Mouse (Mus musculus): ENCODE data around the gene Kpna6. TPM values are rescaled to one million over a fixed set of nuclear protein-coding genes. Genes with fewer than 3 reads are reported as not detected.

The Kpna6 gene
- polyA plus RNA-seq, 1 experiment from 2014 or later: 13.1 TPM

DNA sequence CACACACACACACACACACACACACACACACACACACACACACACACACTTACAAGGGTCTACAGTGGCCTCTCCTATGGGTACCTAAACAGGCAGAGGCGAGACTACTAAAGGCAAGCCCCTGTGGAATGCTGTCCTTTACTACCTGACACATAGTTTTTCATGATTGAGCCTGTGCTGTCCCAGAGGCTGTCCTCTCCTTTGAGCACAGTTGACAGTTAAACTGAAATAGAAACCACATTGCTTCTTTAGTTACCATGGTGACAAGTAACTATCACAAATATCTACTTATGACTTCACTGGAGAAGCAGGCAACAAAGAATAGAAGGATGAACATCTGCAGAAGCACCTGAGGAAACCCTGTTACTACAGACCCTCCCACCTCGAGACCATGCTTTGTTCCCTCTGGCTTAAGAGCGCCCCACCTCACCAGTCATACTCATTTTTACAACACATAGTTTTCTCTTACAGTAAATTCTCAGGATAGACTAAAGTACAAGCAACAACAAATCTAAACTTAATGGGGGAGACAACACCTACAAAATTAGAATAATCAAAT is 10.2 kb downstream of the Kpna6 start:
- no peak overlapping the region for H3K4me3 ChIP-seq (ENCODE audit: low read depth, low read length)
- DNase-seq (ENCODE audit: low spot score): no peak
- H3K27me3 ChIP-seq (ENCODE audit: control insufficient read depth, insufficient read depth, low read length): no peaks in the 10 kb centered on the region
- 85% methylated on average over 3 of the region's 3 CpGs for WGBS
- no peak overlapping the region for H3K4me2 ChIP-seq (ENCODE audit: low read depth, severe bottlenecking)
- H3K9me3 ChIP-seq (ENCODE audit: control insufficient read depth, low read length): no peaks in the 10 kb centered on the region
- ATAC-seq (ENCODE audit: insufficient number of reproducible peaks, low FRiP score, low TSS enrichment, low read depth): no peak
- peaks cover 11% of the 10 kb centered on the region for H3K36me3 ChIP-seq (ENCODE audit: control insufficient read depth, insufficient read depth, low read length)
- no peaks in the 10 kb centered on the region for H3K4me1 ChIP-seq (ENCODE audit: control insufficient read depth, insufficient read depth, low read length)
- H3K9ac ChIP-seq (ENCODE audit: low read length): no peak overlapping the region
- no peak overlapping the region for H3K27ac ChIP-seq (replicated peaks; ENCODE audit: low read depth, low read length)

GRCm38 (mm10) chr4:129661584-129661983 is 11.0 kb downstream of the Kpna6 start:
- WGBS: 84% methylated on average over 3 of the region's 3 CpGs
- ATAC-seq (ENCODE audit: insufficient number of reproducible peaks, low FRiP score, low TSS enrichment, low read depth): no peak

DNA sequence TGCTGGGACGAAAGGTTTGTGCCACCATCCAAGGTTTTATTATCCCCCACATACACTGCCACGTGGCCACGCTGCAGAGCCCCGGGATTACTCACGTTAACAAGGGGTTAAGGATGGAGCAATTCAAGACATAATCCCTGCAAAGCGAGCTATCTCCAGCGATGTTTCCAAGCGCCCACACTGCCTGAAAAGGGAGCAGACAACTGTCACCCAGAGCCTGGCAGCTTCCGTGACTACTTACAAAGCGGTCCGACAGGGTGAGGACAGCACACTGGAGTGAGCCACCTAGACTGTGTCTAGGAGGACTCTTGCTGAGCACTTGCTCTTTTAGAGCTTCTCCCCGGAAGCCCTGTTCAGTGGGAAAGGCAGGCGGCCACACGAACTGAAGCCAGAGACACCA is 17.8 kb downstream of the Kpna6 start:
- DNase-seq (ENCODE audit: low spot score): no peak
- H3K4me3 ChIP-seq (ENCODE audit: low read depth, low read length): no peak overlapping the region
- no peak overlapping the region for H3K9ac ChIP-seq (ENCODE audit: low read length)
- H3K27ac ChIP-seq (replicated peaks; ENCODE audit: low read depth, low read length): no peak overlapping the region
- no peak overlapping the region for H3K4me2 ChIP-seq (ENCODE audit: low read depth, severe bottlenecking)
- no peak for ATAC-seq (ENCODE audit: insufficient number of reproducible peaks, low FRiP score, low TSS enrichment, low read depth)
- WGBS: 92% methylated on average over 14 of the region's 14 CpGs
- no peaks in the 10 kb centered on the region for H3K27me3 ChIP-seq (ENCODE audit: control insufficient read depth, insufficient read depth, low read length)
- no peaks in the 10 kb centered on the region for H3K4me1 ChIP-seq (ENCODE audit: control insufficient read depth, insufficient read depth, low read length)
- no peaks in the 10 kb centered on the region for H3K9me3 ChIP-seq (ENCODE audit: control insufficient read depth, low read length)
- peaks cover 38% of the 10 kb centered on the region for H3K36me3 ChIP-seq (ENCODE audit: control insufficient read depth, insufficient read depth, low read length)

More at GRCm38 (mm10) chr4:129661584-129661983, 11.0 kb downstream of the Kpna6 start:
- H3K9ac ChIP-seq (ENCODE audit: low read length): no peak overlapping the region
- no peak overlapping the region for H3K27ac ChIP-seq (replicated peaks; ENCODE audit: low read depth, low read length)
- DNase-seq (ENCODE audit: low spot score): no peak
- H3K27me3 ChIP-seq (ENCODE audit: control insufficient read depth, insufficient read depth, low read length): no peaks in the 10 kb centered on the region
- H3K36me3 ChIP-seq (ENCODE audit: control insufficient read depth, insufficient read depth, low read length): peaks cover 13% of the 10 kb centered on the region
- no peak overlapping the region for H3K4me2 ChIP-seq (ENCODE audit: low read depth, severe bottlenecking)
- no peak overlapping the region for H3K4me3 ChIP-seq (ENCODE audit: low read depth, low read length)
- H3K4me1 ChIP-seq (ENCODE audit: control insufficient read depth, insufficient read depth, low read length): no peaks in the 10 kb centered on the region
- H3K9me3 ChIP-seq (ENCODE audit: control insufficient read depth, low read length): no peaks in the 10 kb centered on the region

- no peaks in the 10 kb centered on the region for H3K4me1 ChIP-seq (ENCODE audit: control insufficient read depth, insufficient read depth, low read length)
- DNase-seq (ENCODE audit: low spot score): no peak
- H3K9ac ChIP-seq (ENCODE audit: low read length): no peak overlapping the region
- WGBS: 94% methylated on average over 8 of the region's 8 CpGs
- peaks cover 49% of the 10 kb centered on the region for H3K36me3 ChIP-seq (ENCODE audit: control insufficient read depth, insufficient read depth, low read length)
- no peaks in the 10 kb centered on the region for H3K9me3 ChIP-seq (ENCODE audit: control insufficient read depth, low read length)
- no peak overlapping the region for H3K4me2 ChIP-seq (ENCODE audit: low read depth, severe bottlenecking)
- no peaks in the 10 kb centered on the region for H3K27me3 ChIP-seq (ENCODE audit: control insufficient read depth, insufficient read depth, low read length)
- no peak overlapping the region for H3K27ac ChIP-seq (replicated peaks; ENCODE audit: low read depth, low read length)
- ATAC-seq (ENCODE audit: insufficient number of reproducible peaks, low FRiP score, low TSS enrichment, low read depth): no peak
- no peak overlapping the region for H3K4me3 ChIP-seq (ENCODE audit: low read depth, low read length)
Observed at GRCm38 (mm10) chr4:129650359-129650758, 22.2 kb downstream of the Kpna6 start.

GRCm38 (mm10) chr4:129648656-129649055 is 23.9 kb downstream of the Kpna6 start:
- DNase-seq (ENCODE audit: low spot score): no peak
- Histone ChIP-seq H3K4me1 (ENCODE audit: control insufficient read depth, insufficient read depth, low read length) (no peaks in the 10 kb centered on the region), H3K9me3 (ENCODE audit: control insufficient read depth, low read length) (no peaks in the 10 kb centered on the region), H3K4me3 (ENCODE audit: low read depth, low read length) (no peak overlapping the region), H3K9ac (ENCODE audit: low read length) (no peak overlapping the region), H3K27me3 (ENCODE audit: control insufficient read depth, insufficient read depth, low read length) (no peaks in the 10 kb centered on the region), H3K4me2 (ENCODE audit: low read depth, severe bottlenecking) (no peak overlapping the region), H3K36me3 (ENCODE audit: control insufficient read depth, insufficient read depth, low read length) (peaks cover 37% of the 10 kb centered on the region), H3K27ac (replicated peaks; ENCODE audit: low read depth, low read length) (no peak overlapping the region)
- WGBS: 85% methylated on average over 1 of the region's 1 CpGs
- no peak for ATAC-seq (ENCODE audit: insufficient number of reproducible peaks, low FRiP score, low TSS enrichment, low read depth)

GRCm38 (mm10) chr4:129645204-129645603 is 27.4 kb downstream of the Kpna6 start:
- Histone ChIP-seq H3K27ac (replicated peaks; ENCODE audit: low read depth, low read length) (no peak overlapping the region), H3K4me3 (ENCODE audit: low read depth, low read length) (no peak overlapping the region), H3K4me1 (ENCODE audit: control insufficient read depth, insufficient read depth, low read length) (no peaks in the 10 kb centered on the region), H3K36me3 (ENCODE audit: control insufficient read depth, insufficient read depth, low read length) (peaks cover 26% of the 10 kb centered on the region; the same call in 1 of the 2 replicates), H3K27me3 (ENCODE audit: control insufficient read depth, insufficient read depth, low read length) (no peaks in the 10 kb centered on the region), H3K4me2 (ENCODE audit: low read depth, severe bottlenecking) (0 out of 2 replicates have a peak overlapping the region, but pooled peaks have one; percentile 4), H3K9ac (ENCODE audit: low read length) (no peak overlapping the region), H3K9me3 (ENCODE audit: control insufficient read depth, low read length) (no peaks in the 10 kb centered on the region)
- 89% methylated on average over 6 of the region's 6 CpGs for WGBS
- no peak for ATAC-seq (ENCODE audit: insufficient number of reproducible peaks, low FRiP score, low TSS enrichment, low read depth)
- no peak for DNase-seq (ENCODE audit: low spot score)

DNA sequence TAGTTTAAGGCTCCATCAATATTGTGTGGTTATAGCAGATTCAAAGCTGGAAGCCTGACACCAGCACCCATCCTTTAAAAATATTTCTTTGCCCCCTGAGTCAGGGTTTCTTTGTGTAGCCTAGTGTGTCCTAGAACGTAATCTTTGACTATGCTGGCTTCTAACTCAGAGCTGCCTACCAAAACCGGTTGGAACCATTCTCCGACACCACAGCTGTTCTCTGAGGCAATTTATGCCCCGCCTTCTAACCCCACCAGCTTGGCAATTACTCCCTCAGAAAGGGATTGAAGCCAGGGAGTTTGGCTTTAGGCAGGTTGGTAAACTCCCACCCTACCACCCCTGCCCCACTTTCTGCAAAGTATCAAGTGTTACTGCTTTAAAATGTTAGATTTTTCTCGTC is 30.8 kb downstream of the Kpna6 start:
- Histone ChIP-seq H3K27ac (replicated peaks; ENCODE audit: low read depth, low read length) (no peak overlapping the region), H3K4me3 (ENCODE audit: low read depth, low read length) (no peak overlapping the region), H3K4me1 (ENCODE audit: control insufficient read depth, insufficient read depth, low read length) (peaks cover 11% of the 10 kb centered on the region), H3K9ac (ENCODE audit: low read length) (no peak overlapping the region), H3K4me2 (ENCODE audit: low read depth, severe bottlenecking) (peak overlapping the region; percentile 96; the same call in 1 of the 2 replicates), H3K9me3 (ENCODE audit: control insufficient read depth, low read length) (no peaks in the 10 kb centered on the region), H3K27me3 (ENCODE audit: control insufficient read depth, insufficient read depth, low read length) (no peaks in the 10 kb centered on the region), H3K36me3 (ENCODE audit: control insufficient read depth, insufficient read depth, low read length) (peaks cover 22% of the 10 kb centered on the region; the same call in 1 of the 2 replicates)
- ATAC-seq (ENCODE audit: insufficient number of reproducible peaks, low FRiP score, low TSS enrichment, low read depth) (no peak), DNase-seq (ENCODE audit: low spot score) (no peak)
- WGBS: 49% methylated on average over 5 of the region's 5 CpGs

DNA sequence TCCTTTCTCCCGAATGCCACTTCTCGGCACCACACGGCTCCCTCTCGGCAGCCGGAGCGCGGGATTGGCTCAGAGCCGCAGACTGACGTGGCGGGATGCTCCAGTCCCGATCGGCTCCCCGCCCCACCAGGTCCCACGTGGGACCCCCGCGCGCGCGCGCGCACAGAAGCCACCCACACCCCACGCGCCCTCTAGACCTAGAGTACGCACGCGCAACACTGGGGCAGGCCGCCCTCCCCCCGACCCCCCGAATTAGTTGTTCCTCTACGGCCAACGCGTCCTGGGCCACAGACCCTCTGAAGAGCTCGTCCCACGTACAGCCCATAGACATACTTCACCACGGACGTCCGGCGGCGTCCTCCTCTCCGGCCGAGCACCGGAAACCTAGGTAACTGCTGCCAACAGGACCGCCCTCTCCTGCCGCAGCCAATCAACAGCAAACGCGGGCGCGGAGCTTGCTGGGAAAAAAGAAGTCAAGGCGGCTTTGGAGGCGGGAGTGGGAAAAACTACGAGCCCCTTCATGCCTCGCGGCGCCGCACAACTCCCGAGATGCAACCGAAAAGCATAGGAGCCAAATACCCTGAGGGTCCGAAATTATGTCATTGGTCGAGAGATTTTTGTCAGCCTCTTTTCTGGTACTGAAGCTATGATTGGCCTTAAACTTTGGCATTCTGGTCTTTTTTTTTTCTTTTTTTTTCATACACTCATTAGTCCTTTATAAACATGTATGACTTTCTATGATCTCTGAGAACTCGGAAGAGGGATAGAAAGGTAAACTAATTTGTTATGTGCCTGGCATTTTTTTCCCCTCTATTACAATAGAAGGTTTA is 31.7 kb downstream of the Kpna6 start, which contains the start of gene Txlna:
TSS of gene Txlna (minus strand) at position 428 of the 830 bp plus-strand sequence.
- Histone ChIP-seq H3K27ac (replicated peaks; ENCODE audit: low read depth, low read length) (peak within 1 kb of the TSS; percentile 87), H3K4me1 (ENCODE audit: control insufficient read depth, insufficient read depth, low read length) (peaks cover 11% of the 10 kb centered on the region), H3K4me2 (ENCODE audit: low read depth, severe bottlenecking) (peak within 1 kb of the TSS; percentile 96), H3K36me3 (ENCODE audit: control insufficient read depth, insufficient read depth, low read length) (peaks cover 26% of the 10 kb centered on the region), H3K4me3 (ENCODE audit: low read depth, low read length) (peak within 1 kb of the TSS; percentile 74), H3K9me3 (ENCODE audit: control insufficient read depth, low read length) (no peaks in the 10 kb centered on the region), H3K9ac (ENCODE audit: low read length) (peak within 1 kb of the TSS; percentile 76), H3K27me3 (ENCODE audit: control insufficient read depth, insufficient read depth, low read length) (no peaks in the 10 kb centered on the region)
- peak; percentile 94 for ATAC-seq (ENCODE audit: insufficient number of reproducible peaks, low FRiP score, low TSS enrichment, low read depth)
- DNase-seq (ENCODE audit: low spot score): peak; percentile 97
- under 1% methylated on average over 60 of the region's 60 CpGs for WGBS

Data from limb, embryonic 11.5 days (tissue).